Mouse (Mus musculus) heart, postnatal 0 days (tissue): Measurements from ENCODE around the gene Lhx4.

Experiments
- CTCF ChIP-seq: IDR thresholded peaks from 2 replicates; pipeline ENCODE4 v1.5.1; 2016; ENCODE audit warnings: antibody characterized with exemption, control low read depth, low read depth
- EP300 ChIP-seq: IDR thresholded peaks from 2 replicates; pipeline ENCODE4 v1.6.1; 2016; ENCODE audit warnings: antibody characterized with exemption, low read depth

- TF ChIP-seq CTCF (no peak), EP300 (no peak)
These were observed 14.3 kb downstream of the Lhx4 start for GRCm38 (mm10) chr1:155737017-155737808.
